Mouse (Mus musculus): ENCODE measurements around the gene Plscr3.
A peak's percentile ranks its signal among the peaks of the same experiment; 100 is the strongest.

Gene Plscr3

GRCm38 (mm10) chr11:69846198-69846680 is at the start of gene Plscr3:
TSS of gene Plscr3 (plus strand) at chr11:69846376.
- peak; percentile 78 to 80 for DNase-seq (ENCODE audit: low spot score in 2 of 2)

- no peak for DNase-seq (ENCODE audit: low spot score in 2 of 2)
These were observed 48.3 kb upstream of the Plscr3 start for GRCm38 (mm10) chr11:69797924-69798323.

GRCm38 (mm10) chr11:69799394-69800137 is 46.6 kb upstream of the Plscr3 start:
- no peak for DNase-seq (ENCODE audit: low spot score in 2 of 2)

GRCm38 (mm10) chr11:69800138-69800391 is 46.1 kb upstream of the Plscr3 start:
- DNase-seq (ENCODE audit: low spot score in 2 of 2): no peak

GRCm38 (mm10) chr11:69800392-69801197 is 45.6 kb upstream of the Plscr3 start:
- no peak for DNase-seq (ENCODE audit: low spot score in 2 of 2)

GRCm38 (mm10) chr11:69801379-69801977 is 44.7 kb upstream of the Plscr3 start, which contains the start of gene Fgf11:
TSS of gene Fgf11 (minus strand) at chr11:69801857.
- DNase-seq (ENCODE audit: low spot score in 2 of 2): no peak

GRCm38 (mm10) chr11:69802648-69803105 is 43.5 kb upstream of the Plscr3 start:
- peak; percentile 62 to 64 for DNase-seq (ENCODE audit: low spot score in 2 of 2)

GRCm38 (mm10) chr11:69803328-69803727 is 42.8 kb upstream of the Plscr3 start:
- DNase-seq (ENCODE audit: low spot score in 2 of 2): no peak

GRCm38 (mm10) chr11:69803786-69804651 is 42.2 kb upstream of the Plscr3 start:
- peak; percentile 27 to 44 for DNase-seq (ENCODE audit: low spot score in 2 of 2)

- no peak for DNase-seq (ENCODE audit: low spot score in 2 of 2)
These were observed 41.6 kb upstream of the Plscr3 start for GRCm38 (mm10) chr11:69804652-69804940.

GRCm38 (mm10) chr11:69804972-69805909 is 40.9 kb upstream of the Plscr3 start, which contains the start of gene Tmem102:
TSS of gene Tmem102 (minus strand) at chr11:69805624.
- DNase-seq (ENCODE audit: low spot score in 2 of 2): no peak

GRCm38 (mm10) chr11:69806378-69806777 is 39.8 kb upstream of the Plscr3 start:
- no peak for DNase-seq (ENCODE audit: low spot score in 2 of 2)

GRCm38 (mm10) chr11:69807641-69808040 is 38.5 kb upstream of the Plscr3 start:
- DNase-seq (ENCODE audit: low spot score in 2 of 2): no peak

- DNase-seq (ENCODE audit: low spot score in 2 of 2): no peak
These were observed 35.9 kb upstream of the Plscr3 start for GRCm38 (mm10) chr11:69810280-69810679.

GRCm38 (mm10) chr11:69815155-69815554 is 31.0 kb upstream of the Plscr3 start, which contains the start of gene Gm39566:
TSS of gene Gm39566 (minus strand) at chr11:69815298.
- no peak for DNase-seq (ENCODE audit: low spot score in 2 of 2)

- no peak for DNase-seq (ENCODE audit: low spot score in 2 of 2)
These were observed 29.7 kb upstream of the Plscr3 start for GRCm38 (mm10) chr11:69816520-69816919.

GRCm38 (mm10) chr11:69818365-69818764 is 27.8 kb upstream of the Plscr3 start, which contains the start of gene Spem2:
TSS of gene Spem2 (minus strand) at chr11:69818465.
- no peak for DNase-seq (ENCODE audit: low spot score in 2 of 2)

- no peak for DNase-seq (ENCODE audit: low spot score in 2 of 2)
These were observed 27.3 kb upstream of the Plscr3 start for GRCm38 (mm10) chr11:69818871-69819270.

- no peak for DNase-seq (ENCODE audit: low spot score in 2 of 2)
These were observed 24.1 kb upstream of the Plscr3 start, which contains the start of gene Spem1 for GRCm38 (mm10) chr11:69822080-69822479. TSS of gene Spem1 (minus strand) at chr11:69822180.

- DNase-seq (ENCODE audit: low spot score in 2 of 2): no peak
These were observed 22.7 kb upstream of the Plscr3 start for GRCm38 (mm10) chr11:69823456-69823855.
